Mouse (Mus musculus) granulocyte monocyte progenitor cell, adult 5-6 weeks (primary cell): Measurements from ENCODE around the gene Gm28230. TPM values are rescaled to one million over a fixed set of nuclear protein-coding genes. Genes with fewer than 3 reads are reported as not detected.

Experiments used
- ATAC-seq: replicated peaks from 2 replicates; pipeline ENCODE4 v1.8.0; 2016; ENCODE audit warnings: mild to moderate bottlenecking, moderate TSS enrichment, inconsistent platforms; ENCODE audit not compliant: poor library complexity, severe bottlenecking
- total RNA-seq, 2 experiments: library from RNA; stranded (forward) in 1 of 2; stranded (reverse) in 1 of 2; fragments of 200-712, 200-1000 nt in 1 of 2; fragments of >200 nt in 1 of 2; fragmentation: Nextera tagmentation in 1 of 2; gene quantifications; 2 replicates each; pipeline ENCODE4 v1.2.3; 2014 to 2017

Gene Gm28230
- total RNA-seq, 2 experiments from 2014 or later = not detected

DNA sequence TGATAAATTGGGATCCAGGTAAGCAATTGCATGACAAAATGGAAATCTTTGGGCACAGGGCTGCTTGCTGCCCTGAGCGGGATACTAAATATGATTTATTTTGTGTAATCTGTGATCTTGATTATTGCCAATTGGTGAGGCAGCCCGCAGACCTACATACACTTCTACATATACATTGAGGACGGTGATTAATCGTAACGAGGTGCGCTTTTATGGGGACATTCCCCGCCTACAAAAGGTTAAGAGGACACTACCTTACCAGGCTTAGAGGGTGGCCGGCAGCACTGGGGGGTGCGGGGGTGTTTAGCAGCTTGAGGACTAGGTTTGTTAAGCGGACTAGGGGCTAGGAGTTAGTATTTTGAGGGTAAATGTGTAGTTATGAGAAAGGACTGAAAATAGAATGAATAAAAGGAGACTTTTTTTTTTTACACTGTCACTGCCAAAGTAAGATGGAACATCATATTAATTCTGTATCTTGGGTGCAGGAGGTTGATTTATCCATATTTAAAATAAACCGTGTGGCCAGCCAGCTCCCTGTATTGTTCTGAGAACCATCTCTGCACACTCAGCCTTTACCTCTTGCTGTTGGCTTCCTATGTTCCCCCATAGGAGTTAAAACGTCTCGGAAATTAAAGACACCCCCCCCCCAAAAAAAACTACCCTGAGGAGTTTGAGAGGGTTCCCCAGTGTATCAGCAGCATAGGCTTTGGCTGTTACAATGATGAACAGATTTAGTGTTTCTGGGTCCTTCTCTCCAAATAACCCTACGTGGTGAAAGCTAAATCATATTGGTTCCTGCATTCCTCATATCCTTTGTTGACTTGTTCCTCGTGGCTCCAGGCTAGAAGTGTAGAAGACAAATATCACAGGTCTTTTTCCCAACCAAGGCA lies 10.4 kb downstream of the Gm28230 start:
- ATAC-seq = no peak

DNA sequence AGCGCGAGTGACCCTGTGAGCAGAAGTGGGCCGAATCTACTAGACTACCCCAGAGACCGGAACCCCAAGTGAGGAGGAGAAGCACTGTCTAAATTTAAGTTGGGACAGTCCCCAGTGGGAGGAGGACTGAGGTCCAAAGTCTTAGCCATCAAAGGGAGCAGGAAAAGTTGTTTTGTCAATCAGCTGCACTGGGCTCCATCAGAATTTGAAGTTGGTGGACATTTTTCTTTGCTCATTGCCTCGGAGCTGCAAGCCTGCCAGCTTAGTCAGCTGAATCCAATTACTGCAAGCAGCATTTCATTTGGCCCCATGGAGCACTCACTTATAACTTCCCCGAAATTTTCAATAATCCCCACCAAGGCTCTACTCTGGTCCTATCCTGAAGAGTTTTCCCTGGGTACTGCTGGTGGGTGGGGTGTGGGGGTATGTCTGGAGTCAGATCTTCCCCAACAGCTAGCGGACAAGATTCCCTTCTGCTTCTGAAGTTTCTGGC lies 11.1 kb downstream of the Gm28230 start:
- no peak for ATAC-seq

DNA sequence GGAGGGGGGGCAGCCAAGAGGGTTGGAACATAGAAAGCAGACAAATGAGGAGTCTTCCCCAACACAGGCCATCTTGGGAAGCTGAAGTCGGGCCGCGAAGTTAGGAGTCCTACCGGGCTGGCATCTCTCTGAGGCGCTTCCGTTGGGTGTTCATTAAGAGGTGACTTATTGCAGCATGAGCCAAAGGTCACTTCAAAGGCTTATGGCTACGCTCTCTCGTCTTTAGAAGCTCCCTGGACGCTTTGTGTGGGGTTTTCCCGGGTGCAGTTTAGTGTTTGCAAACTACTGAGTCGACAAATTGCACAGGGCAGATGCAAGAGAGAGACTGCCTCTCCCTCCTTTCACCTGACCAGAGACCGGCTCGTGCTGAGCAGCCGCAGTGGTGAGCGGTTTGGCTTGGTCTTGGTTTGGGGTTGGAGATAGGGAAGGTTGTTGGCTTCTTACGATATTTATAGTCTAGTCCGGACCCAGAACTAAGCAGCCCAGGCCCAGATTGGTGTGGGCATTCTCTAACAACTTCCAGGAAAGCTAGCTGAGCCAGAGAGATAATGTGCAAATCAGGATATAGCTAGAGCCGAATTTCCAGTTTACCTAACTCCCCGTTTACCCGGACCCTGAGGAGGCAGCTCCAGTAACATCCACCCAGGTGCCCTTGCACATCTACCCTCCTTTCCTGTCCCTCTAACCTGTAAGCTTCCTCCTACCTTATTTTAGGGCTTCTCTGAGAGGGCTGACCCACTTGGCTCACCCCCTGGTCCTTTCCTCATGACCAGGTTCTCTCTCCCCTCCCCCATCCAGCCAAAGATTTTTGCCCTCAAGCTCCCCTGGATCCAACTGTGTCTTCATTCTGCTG lies 12.3 kb downstream of the Gm28230 start:
- ATAC-seq = no peak

DNA sequence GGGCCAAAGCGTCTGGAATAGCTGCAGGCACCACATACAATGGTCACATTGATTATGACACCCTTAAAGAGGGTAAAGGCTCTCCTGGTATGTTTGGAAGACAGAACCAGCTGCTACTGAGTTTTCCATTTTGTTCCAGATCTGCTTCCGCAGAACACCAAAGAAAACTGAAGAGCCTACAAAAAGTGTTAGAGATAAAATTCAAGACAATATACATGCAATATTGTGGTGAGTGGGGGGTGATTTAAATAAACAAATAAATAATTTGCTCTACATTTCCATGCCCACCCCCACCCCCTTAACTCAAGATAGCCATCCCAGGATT lies 12.9 kb downstream of the Gm28230 start:
- ATAC-seq = no peak

DNA sequence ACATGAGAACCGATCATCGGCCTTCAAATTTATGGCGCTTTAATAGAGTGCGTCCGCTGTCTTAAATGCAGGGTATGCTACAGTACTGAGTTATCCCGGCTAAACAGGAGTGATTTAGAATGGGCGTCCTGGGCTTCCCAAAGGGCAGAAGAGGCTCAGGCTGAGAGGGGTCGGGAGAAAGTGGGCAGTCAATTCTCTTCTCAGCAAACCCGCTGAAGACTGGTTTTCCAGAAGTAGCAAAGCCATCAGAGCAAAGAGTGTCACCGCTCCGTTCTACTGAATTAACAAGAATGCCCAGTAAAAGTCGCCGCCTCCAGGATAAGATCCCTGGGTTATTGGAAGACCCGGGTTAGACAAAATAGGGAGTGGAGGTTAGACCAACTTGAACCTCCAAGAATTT lies 13.3 kb downstream of the Gm28230 start:
- no peak for ATAC-seq

DNA sequence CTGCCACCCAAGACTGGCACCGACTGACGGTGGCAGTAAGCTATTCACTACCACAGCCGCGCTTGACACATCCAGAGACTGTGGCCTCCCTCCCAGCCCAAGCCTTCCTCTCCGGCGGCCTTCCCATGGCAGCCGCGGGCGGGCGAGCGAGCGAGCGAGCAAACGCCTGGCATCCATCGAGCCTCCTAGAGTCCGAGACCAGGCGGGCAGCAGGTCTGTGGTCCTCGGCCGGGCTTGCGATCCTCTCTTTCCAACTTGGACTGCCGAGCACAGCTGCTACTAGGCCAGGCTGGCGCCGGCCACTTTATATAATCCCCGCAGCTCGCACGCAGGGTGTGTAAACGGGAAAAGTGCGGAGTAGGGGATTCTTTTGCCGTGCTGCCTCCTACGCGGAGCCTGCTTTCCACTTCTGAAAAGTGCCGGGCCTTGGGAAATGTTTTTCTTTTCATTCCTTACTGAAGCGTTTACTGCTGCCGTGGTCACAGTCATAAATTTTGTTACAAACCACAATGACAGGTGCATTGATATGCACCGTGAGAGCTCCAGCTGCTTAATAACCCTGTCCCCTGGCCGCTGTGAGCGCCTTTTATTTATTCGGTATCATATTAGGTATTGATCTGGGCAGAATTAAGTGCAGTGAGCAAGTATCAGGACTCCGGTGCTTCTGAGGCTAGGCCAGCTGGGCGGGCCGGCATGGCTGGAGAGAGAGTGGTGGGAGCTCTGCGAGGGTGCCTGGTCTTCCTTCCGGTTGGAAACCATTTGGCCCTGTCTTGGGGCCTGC lies 14.0 kb downstream of the Gm28230 start:
- ATAC-seq = peak; percentile 17; the same call in 1 of the 2 replicates

DNA sequence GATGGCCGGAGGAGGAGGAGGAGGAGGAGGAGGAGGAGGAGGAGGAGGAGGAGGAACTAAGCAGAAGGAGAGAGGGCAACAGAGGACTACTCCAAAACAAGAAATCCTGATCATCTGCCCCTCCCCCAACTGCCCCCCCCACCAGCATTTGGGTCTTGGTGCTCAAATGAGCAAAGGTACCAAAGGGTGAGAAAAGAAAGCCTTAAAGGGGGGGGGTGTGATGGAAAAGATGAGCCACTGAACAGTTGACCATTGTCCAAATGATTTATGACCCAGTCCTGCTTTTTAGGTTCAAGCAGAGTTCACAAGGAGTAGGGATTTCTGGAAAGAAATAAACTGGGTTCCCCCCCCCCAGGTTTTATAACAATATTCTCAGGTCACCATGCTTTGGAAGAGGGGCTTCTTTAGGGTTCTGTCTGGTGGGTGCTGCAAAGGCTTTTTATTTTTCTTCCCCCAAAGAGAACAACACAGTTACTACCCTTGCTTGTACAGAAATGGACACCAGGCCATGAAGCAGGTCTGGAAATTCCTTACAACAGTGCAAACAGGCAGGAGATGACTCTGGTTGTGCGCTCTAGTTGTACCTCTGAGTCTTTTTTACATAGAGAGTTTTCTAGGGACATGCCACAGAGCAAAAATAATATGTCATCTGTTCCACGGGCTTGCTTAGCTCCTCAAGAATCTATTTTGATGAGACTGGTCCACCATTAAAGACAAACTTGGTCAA lies 14.9 kb downstream of the Gm28230 start:
- no peak for ATAC-seq

DNA sequence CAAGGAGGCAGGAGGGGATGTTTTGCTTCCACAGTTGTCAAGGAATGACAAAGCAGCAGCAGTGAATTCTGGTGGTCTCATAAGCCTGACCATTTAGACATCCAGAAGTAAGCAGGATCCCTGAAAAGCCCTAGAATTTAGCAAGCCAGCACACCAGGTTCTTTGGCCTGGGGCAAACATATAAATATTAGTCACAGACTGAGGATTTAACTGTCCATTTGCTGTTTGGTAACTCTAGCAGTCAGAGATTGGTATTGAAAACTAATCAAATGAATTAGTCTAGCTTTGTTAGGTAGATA lies 15.4 kb downstream of the Gm28230 start:
- no peak for ATAC-seq

DNA sequence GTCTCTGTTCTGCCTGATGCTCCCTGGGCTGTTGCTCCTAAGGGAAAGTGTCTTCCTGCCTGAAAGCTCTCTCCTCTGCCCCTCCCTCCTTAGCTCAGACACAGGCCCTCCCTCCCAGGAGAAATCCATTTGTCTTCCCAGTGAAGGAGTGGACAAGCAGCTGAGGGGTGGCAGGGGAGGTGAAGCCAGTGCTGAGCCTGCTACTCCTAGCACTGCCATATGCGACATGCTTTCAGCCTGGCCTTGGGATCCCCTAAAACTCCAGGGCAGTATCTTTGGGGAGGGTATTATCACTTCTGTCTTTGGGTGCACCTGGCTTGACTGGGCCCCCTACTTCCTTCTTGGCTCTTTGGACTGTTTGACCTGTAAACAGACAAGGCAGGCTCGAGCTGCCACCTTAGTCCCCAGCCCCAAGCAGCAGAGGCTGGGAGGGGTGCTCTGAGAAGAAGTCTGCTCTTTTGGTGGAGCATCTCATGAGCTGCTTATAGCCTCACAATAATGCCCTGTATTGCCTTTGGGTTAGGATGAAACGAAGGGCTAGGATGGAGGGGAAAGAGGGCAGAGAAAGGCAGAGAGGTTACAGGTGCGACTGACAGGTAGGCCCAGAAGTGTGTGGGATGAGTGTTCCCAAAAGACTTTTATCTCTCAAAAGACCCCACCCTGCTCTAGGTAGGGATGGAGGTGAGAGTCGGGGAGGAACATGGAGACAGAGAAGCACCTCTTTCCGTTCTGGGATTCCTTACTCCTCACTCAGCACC lies 19.2 kb downstream of the Gm28230 start:
- ATAC-seq = no peak

DNA sequence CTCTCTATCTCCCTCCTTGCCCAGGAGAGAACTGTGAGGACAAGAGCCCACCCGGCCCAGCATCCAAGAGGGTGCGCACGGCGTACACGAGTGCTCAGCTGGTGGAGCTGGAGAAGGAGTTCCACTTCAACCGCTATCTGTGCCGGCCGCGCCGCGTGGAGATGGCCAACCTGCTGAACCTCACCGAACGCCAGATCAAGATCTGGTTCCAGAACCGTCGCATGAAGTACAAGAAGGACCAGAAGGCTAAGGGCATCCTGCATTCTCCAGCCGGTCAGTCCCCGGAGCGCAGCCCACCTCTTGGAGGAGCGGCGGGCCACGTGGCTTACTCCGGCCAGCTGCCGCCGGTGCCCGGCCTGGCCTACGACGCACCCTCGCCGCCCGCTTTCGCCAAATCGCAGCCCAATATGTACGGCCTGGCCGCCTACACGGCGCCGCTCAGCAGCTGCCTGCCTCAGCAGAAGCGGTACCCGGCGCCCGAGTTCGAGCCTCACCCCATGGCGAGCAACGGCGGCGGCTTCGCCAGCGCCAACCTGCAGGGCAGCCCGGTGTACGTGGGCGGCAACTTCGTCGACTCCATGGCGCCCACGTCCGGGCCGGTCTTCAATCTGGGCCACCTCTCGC lies 19.9 kb downstream of the Gm28230 start:
- peak; percentile 18; the same call in 1 of the 2 replicates for ATAC-seq

DNA sequence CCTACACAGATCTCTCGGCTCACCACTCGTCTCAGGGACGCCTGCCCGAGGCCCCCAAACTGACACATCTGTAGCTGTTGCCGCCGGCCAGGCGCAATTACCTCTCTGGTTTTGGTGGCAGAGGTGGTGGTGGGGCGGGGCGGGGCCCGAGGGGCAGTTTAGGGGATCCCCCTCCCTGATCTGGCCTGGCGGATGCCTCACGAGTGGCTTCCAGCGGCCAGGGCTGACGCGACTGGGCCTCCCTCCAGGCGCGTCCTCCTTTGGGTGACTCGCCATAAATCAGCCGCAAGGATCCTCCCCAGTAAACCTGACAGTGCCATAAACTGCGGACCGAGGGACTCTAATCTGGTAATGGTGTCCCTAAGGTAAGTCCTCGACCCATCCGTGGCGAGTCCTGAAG lies 20.5 kb downstream of the Gm28230 start:
- ATAC-seq = no peak

DNA sequence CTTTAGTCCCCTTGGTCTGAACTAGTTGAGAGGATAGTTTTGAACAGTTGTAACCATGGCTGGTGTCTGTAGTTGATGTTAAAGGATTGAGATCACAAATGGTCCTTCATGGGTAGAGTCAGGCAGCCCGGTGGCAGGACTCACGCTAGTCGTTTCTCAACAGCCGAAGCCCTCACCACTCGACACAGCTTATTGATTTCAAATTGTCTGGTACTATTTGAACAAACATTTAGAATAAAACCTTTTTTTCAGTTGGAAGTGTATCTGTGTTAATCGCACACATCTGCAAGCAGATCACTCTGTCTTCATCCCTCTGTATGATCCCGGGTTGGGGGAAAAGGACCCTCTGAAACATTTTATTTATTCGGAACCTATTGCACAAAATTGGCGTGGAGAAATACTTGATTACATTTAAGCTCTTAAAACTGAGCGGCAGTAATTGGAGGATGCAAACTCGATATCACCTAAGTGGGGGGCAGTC lies 21.2 kb downstream of the Gm28230 start:
- no peak for ATAC-seq

DNA sequence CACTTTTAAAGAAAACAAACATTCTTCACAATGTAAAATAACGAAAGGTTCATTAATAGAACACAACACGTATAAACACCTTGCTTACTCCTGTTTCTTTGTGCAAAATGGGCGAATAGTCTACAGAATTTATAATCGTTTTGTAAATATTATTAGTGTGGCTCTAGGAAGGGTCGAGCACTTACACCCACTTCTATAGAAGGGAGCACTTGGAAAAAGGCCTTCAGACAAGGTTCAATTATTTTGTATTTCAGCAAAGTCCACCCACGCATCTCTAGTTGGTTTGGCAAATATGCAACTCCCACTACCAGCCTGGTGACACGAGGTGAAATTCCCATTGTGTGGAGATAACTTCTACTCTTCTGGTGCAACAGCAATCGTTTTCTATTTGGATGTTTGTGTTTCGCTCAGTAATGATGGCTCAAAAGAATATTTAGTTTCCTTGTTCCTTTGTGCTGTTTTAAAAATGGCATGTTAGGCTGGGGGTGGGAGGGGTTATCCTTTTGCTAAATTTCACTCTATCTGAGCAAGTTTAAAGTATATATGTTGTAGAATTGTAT lies 22.0 kb downstream of the Gm28230 start:
- ATAC-seq = no peak

DNA sequence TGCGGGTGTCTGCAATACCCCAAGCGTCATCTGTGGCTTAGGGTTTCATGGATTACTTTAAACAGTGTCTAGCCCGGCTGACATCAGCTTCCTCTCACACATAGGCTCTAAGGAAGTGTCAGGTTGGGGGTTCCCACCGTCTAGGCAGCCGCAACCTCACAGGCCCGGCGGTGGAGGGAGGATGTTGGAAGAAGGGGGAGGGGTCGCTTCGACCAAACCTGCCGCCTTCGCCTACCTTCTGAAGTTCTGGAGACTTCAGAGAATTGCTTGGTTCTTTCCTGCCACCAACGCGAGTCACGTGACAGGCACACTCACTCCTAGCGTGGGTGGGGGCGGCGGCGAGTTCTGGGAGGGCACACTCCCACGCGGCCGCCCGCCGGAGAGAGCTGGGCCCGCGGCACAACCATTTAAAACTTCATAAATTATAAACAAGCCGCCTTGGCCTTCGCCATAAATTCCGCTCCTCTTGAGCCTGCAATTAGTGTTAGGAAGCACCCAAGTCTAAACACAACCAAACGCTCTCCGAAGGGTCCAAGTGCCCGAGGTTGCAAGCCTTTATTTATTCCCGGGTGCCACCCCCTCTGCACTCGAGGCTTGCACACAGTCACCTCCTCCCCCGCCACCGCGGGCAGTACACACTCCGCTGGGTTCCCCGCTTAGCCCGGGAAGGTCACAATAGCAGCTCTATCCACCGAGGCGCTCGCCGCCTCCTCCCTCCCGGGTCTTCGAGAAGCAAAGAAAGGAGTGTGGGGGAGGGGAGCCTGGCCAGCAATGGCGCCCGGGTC lies 23.0 kb downstream of the Gm28230 start:
- peak; percentile 46 for ATAC-seq

DNA sequence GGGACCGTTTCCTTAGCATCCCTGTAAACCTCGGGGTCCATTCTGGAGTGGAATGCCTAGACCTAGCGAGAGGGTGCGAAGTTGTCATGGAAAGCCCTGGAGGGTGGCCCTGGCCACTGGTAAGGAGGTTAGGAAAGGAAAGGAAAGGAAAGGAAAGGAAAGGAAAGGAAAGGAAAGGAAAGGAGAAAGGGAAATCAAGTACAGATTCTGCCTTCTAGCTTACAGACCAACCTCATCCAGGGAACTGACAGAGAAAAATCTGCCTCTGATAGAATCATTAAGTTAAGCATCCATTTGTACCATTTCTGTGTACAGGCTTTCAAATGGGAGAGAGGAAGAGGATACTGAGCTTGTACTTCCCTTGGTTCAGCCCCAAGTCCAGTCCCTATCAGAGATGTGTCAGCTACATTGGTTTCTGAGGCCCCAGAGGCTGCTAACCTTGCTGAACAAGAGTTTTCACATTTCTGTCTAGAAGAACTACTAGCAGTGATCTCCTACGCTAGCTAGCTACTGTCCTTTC lies 24.3 kb downstream of the Gm28230 start:
- ATAC-seq = no peak

DNA sequence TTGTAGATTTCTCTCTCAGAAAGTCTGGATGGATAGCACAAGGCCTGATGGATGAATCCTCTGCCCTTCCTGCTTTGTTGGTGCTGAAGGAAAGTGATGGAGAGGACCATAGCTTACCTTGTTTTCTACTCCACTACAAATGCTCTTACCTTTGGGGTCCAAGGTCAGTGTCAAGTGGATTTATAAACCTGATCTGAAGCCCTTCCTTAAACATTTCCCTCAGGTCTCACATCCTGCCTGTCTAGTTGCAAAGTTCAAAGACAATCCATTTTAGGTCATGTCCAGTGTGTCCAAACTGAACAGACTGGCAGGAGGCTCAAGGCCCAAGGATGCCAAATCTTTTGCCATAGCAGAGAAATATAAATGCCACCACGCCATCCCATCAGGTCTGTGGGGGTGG lies 25.3 kb downstream of the Gm28230 start:
- no peak for ATAC-seq

DNA sequence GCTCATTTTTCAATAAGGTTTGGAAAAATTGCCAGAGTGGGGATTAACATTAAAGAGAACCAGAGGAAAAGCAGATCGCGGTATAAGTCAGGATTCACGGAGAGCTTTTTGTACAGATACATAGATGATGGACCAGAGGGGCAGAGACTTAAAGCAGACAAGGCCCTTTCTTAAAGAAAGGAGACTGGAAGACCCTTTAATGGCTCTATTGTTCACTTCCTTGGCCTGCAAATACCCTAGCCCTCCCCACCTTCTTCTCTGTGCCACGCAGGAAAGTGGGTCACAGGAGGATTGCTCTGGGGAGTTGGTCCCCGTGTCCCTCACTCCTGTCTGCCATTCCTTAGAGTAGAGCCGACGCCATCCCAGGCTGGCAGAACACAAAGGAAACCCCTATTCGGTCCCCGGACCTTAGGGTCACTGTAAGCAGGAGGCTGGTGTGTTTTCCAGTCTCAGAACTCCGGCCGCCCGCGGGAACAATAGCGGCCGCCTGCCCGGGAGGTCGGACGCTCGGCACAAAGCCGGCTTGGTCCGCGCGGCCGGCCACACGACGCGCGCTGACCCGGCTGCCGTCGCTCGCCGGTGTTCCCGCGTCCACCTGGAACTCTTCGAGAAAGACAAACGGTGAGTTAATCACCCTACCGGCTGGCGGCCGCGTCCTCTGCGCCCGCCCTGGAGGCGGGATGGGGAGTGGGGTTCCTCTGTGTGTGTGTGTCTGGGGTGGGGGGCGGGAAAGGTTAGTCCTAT lies 26.1 kb downstream of the Gm28230 start:
- peak; percentile 17; the same call in 1 of the 2 replicates for ATAC-seq
